Mouse (Mus musculus) E14TG2a.4 (cell line): ENCODE data around the gene Trmt1.

Source experiments
- H3K27me3 ChIP-seq: 2 replicates; pipeline ENCODE4 v1.6.1; 2014; ENCODE audit warnings: low read length, control low read depth; ENCODE audit not compliant: insufficient read depth
- H3K36me3 ChIP-seq: 2 replicates; pipeline ENCODE4 v1.6.1; 2014; ENCODE audit warnings: low read length, control low read depth; ENCODE audit not compliant: insufficient read depth
- H3K4me1 ChIP-seq: replicated peaks from 2 replicates; pipeline ENCODE4 v1.6.1; 2014; ENCODE audit warnings: low read depth, low read length, control low read depth
- H3K4me3 ChIP-seq: replicated peaks from 2 replicates; pipeline ENCODE4 v1.5.1; 2014; ENCODE audit warnings: mild to moderate bottlenecking, low read length
- H3K9me3 ChIP-seq: 2 replicates; pipeline ENCODE4 v1.6.1; 2014; ENCODE audit warnings: low read length, control low read depth
- CTCF ChIP-seq: conservative IDR thresholded peaks from 2 replicates; pipeline ENCODE4 v1.5.1; 2014; ENCODE audit warnings: low read length
- NANOG ChIP-seq: IDR thresholded peaks from 2 replicates; pipeline ENCODE4 v1.6.1; 2014; ENCODE audit warnings: borderline replicate concordance, low read length, mixed read lengths
- POU5F1 ChIP-seq: IDR thresholded peaks from 2 replicates; pipeline ENCODE4 v1.6.1; 2014; ENCODE audit warnings: low read length, borderline replicate concordance

The Trmt1 gene

GRCm38 (mm10) chr8:84736521-84736920 lies 50.4 kb downstream of the Trmt1 start:
- no peaks in the 10 kb centered on the region for H3K36me3 ChIP-seq

GRCm38 (mm10) chr8:84737608-84738007 lies 51.5 kb downstream of the Trmt1 start:
- Histone ChIP-seq H3K36me3 (no peaks in the 10 kb centered on the region), H3K27me3 (peaks cover 96% of the 10 kb centered on the region), H3K9me3 (no peaks in the 10 kb centered on the region), H3K4me1 (peaks cover 57% of the 10 kb centered on the region), H3K4me3 (peak overlapping the region; percentile 57)
- TF ChIP-seq NANOG (no peak), CTCF (peak; percentile 86)

More at GRCm38 (mm10) chr8:84736521-84736920, 50.4 kb downstream of the Trmt1 start:
- TF ChIP-seq POU5F1, result no peak
- peaks cover 92% of the 10 kb centered on the region for H3K27me3 ChIP-seq
- no peak overlapping the region for H3K4me3 ChIP-seq
- no peaks in the 10 kb centered on the region for H3K9me3 ChIP-seq
- peaks cover 46% of the 10 kb centered on the region for H3K4me1 ChIP-seq

GRCm38 (mm10) chr8:84738266-84738665 lies 52.2 kb downstream of the Trmt1 start:
- Histone ChIP-seq H3K4me1 (peaks cover 63% of the 10 kb centered on the region), H3K4me3 (peak overlapping the region; percentile 57), H3K27me3 (peaks cover 96% of the 10 kb centered on the region), H3K36me3 (no peaks in the 10 kb centered on the region), H3K9me3 (no peaks in the 10 kb centered on the region)
- TF ChIP-seq NANOG (no peak), CTCF (no peak), POU5F1 (no peak)

GRCm38 (mm10) chr8:84738715-84739400 lies 52.8 kb downstream of the Trmt1 start:
- Histone ChIP-seq H3K4me3 (peak overlapping the region; percentile 57; the same call in 1 of the 2 replicates), H3K27me3 (peaks cover 96% of the 10 kb centered on the region), H3K4me1 (peaks cover 69% of the 10 kb centered on the region), H3K9me3 (no peaks in the 10 kb centered on the region), H3K36me3 (no peaks in the 10 kb centered on the region)
- no peak for TF ChIP-seq NANOG
- no peak for TF ChIP-seq POU5F1
- TF ChIP-seq CTCF, result no peak

GRCm38 (mm10) chr8:84739401-84739742 lies 53.3 kb downstream of the Trmt1 start:
- Histone ChIP-seq H3K4me3 (no peak overlapping the region), H3K9me3 (no peaks in the 10 kb centered on the region), H3K27me3 (peaks cover 96% of the 10 kb centered on the region), H3K36me3 (no peaks in the 10 kb centered on the region), H3K4me1 (peaks cover 72% of the 10 kb centered on the region)
- no peak for TF ChIP-seq NANOG
- no peak for TF ChIP-seq POU5F1
- no peak for TF ChIP-seq CTCF

- no peak for TF ChIP-seq CTCF
- TF ChIP-seq NANOG, result no peak
- TF ChIP-seq POU5F1, result no peak
- H3K4me3 ChIP-seq, result peak overlapping the region; percentile 71; the same call in 1 of the 2 replicates
- no peaks in the 10 kb centered on the region for H3K36me3 ChIP-seq
- peaks cover 77% of the 10 kb centered on the region for H3K4me1 ChIP-seq
- H3K27me3 ChIP-seq, result peaks cover 97% of the 10 kb centered on the region
- no peaks in the 10 kb centered on the region for H3K9me3 ChIP-seq
Measured at GRCm38 (mm10) chr8:84740895-84741843, 55.1 kb downstream of the Trmt1 start.

GRCm38 (mm10) chr8:84742171-84743053 lies 56.3 kb downstream of the Trmt1 start:
- H3K36me3 ChIP-seq, result no peaks in the 10 kb centered on the region
- no peaks in the 10 kb centered on the region for H3K9me3 ChIP-seq
- peak overlapping the region; percentile 71 for H3K4me3 ChIP-seq
- TF ChIP-seq CTCF (no peak), POU5F1 (no peak), NANOG (no peak)
- peaks cover 78% of the 10 kb centered on the region for H3K4me1 ChIP-seq
- peaks cover 98% of the 10 kb centered on the region for H3K27me3 ChIP-seq

GRCm38 (mm10) chr8:84743054-84743415 lies 56.9 kb downstream of the Trmt1 start:
- Histone ChIP-seq H3K36me3 (no peaks in the 10 kb centered on the region), H3K4me1 (peaks cover 72% of the 10 kb centered on the region), H3K4me3 (peak overlapping the region; percentile 71), H3K27me3 (peaks cover 96% of the 10 kb centered on the region), H3K9me3 (no peaks in the 10 kb centered on the region)
- TF ChIP-seq POU5F1 (no peak), CTCF (no peak), NANOG (no peak)
